9 mouse cellular contexts compared by ENCODE assay signal in the genomic region with DNA sequence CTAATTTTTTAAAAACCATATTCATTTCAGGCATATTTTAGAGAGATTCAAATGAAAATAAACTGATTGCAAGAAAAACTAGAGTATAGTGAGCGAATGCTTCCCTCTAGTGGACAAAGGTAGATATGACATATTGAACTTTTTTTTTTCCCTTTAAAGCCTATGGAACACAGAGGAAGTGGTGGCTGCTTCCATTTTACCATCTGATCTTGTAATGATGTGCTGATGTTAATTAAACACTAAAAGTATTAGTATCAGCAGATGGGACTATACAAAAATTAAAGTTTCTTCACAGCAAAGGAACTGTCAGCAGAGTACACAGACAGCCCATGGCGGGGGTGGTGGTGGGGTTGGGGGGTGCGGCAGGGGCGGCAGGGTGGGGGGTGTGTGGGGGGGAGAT. TPM values are rescaled to one million over a fixed set of nuclear protein-coding genes. Genes with fewer than 3 reads are reported as not detected.
A peak's percentile ranks its signal among the peaks of the same experiment; 100 is the strongest.
DNase-seq lines count a peak whose midpoint lies in the region; ATAC-seq and TF ChIP-seq lines count a peak whose summit lies in the region.
"Had no signal": no experiment of that assay in that cellular context is flagged by ENCODE, and none has a peak within 500 bp of the region (broad histone marks: within the 10 kb centered on the region; RNA-seq: fewer than 3 reads in every experiment).

No protein-coding gene starts in this region.

- peaks cover 3% of the 10 kb centered on the region; the same call in 1 of the 2 replicates for H3K27me3 ChIP-seq in intestine, postnatal 0 days (replicated peaks; ENCODE audit: control insufficient read depth, insufficient read depth, low read length)
- no peaks in the 10 kb centered on the region for H3K27me3 ChIP-seq in intestine, embryonic 16.5 days (replicated peaks; ENCODE audit: control insufficient read depth, insufficient read depth, low read length)
- H3K27me3 ChIP-seq in embryonic facial prominence, embryonic 11.5 days (ENCODE audit: control insufficient read depth, insufficient read depth, low read length) = no peaks in the 10 kb centered on the region
- no peaks in the 10 kb centered on the region for H3K27me3 ChIP-seq in midbrain, embryonic 13.5 days

- whole genome bisulfite sequencing in intestine, postnatal 0 days = 61% methylated on average over 4 of the region's 4 CpGs
- 60% methylated on average over 4 of the region's 4 CpGs for WGBS in intestine, embryonic 16.5 days
- 35% methylated on average over 4 of the region's 4 CpGs for WGBS in embryonic facial prominence, embryonic 11.5 days
- 54% methylated on average over 4 of the region's 4 CpGs for WGBS in midbrain, embryonic 13.5 days

- H3K9me3 ChIP-seq in intestine, postnatal 0 days (ENCODE audit: control insufficient read depth) = no peaks in the 10 kb centered on the region
- no peaks in the 10 kb centered on the region for H3K9me3 ChIP-seq in intestine, embryonic 16.5 days (ENCODE audit: control insufficient read depth, low read length)
- H3K9me3 ChIP-seq in ES-E14 (ENCODE audit: control insufficient read depth, insufficient read depth, low read depth, low read length) = no peaks in the 10 kb centered on the region
- H3K9me3 ChIP-seq in embryonic facial prominence, embryonic 11.5 days (replicated peaks; ENCODE audit: control insufficient read depth, low read length) = no peaks in the 10 kb centered on the region
- no peaks in the 10 kb centered on the region for H3K9me3 ChIP-seq in midbrain, embryonic 13.5 days

- in situ Hi-C loops in ES-E14 (cut with MboI; ENCODE audit: low sequenced_read_pairs in 2 of 2, unreplicated experiment in 2 of 2) = no loop called here

- no peak overlapping the region for H3K27ac ChIP-seq in intestine, postnatal 0 days (ENCODE audit: low read depth, low read length)
- no peak overlapping the region for H3K27ac ChIP-seq in intestine, embryonic 16.5 days (ENCODE audit: low read length)
- H3K27ac ChIP-seq in ES-E14 (ENCODE audit: insufficient read depth, low read depth, low read length, poor library complexity, severe bottlenecking) = no peak overlapping the region
- no peak overlapping the region for H3K27ac ChIP-seq in embryonic facial prominence, embryonic 11.5 days (replicated peaks; ENCODE audit: low read depth, low read length)
- H3K27ac ChIP-seq in midbrain, embryonic 13.5 days = no peak overlapping the region

- ATAC-seq in intestine, postnatal 0 days = no peak
- no peak for ATAC-seq in intestine, embryonic 16.5 days
- ATAC-seq in embryonic facial prominence, embryonic 11.5 days (replicated peaks; ENCODE audit: insufficient number of reproducible peaks, low FRiP score, low TSS enrichment, low read depth) = peak; percentile 16; the same call in 1 of the 2 replicates
- peak; percentile 64 for ATAC-seq in midbrain, embryonic 13.5 days

- peak; percentile 28 for DNase-seq in ES-E14 (ENCODE audit: low read depth, low spot score)
- peak; percentile 78 for DNase-seq in embryonic facial prominence, embryonic 11.5 days (ENCODE audit: low spot score)
- DNase-seq in left cerebral cortex, adult 9 months (ENCODE audit: low spot score in 2 of 2) = no peak
- no peak for DNase-seq in adrenal gland, postnatal 4 days (ENCODE audit: low spot score in 2 of 2)
- no peak for DNase-seq in testis, postnatal 10 days (ENCODE audit: low spot score)

- no peak overlapping the region for H3K9ac ChIP-seq in intestine, postnatal 0 days (ENCODE audit: low read depth, low read length)
- no peak overlapping the region for H3K9ac ChIP-seq in intestine, embryonic 16.5 days (ENCODE audit: low read depth, low read length)
- no peak overlapping the region for H3K9ac ChIP-seq in ES-E14 (ENCODE audit: insufficient read depth, low read depth, low read length, poor library complexity, severe bottlenecking)
- no peak overlapping the region for H3K9ac ChIP-seq in embryonic facial prominence, embryonic 11.5 days (replicated peaks; ENCODE audit: low read length)
- H3K9ac ChIP-seq in midbrain, embryonic 13.5 days (replicated peaks) = no peak overlapping the region

- no peak overlapping the region for H3K4me3 ChIP-seq in intestine, postnatal 0 days (ENCODE audit: low read depth, low read length)
- H3K4me3 ChIP-seq in intestine, embryonic 16.5 days (ENCODE audit: low read length) = no peak overlapping the region
- H3K4me3 ChIP-seq in ES-E14 (ENCODE audit: insufficient read depth in 1 of 2, low read depth in 1 of 2, low read length in 2 of 2, poor library complexity in 1 of 2, severe bottlenecking in 1 of 2) = no peak overlapping the region
- no peak overlapping the region for H3K4me3 ChIP-seq in embryonic facial prominence, embryonic 11.5 days (ENCODE audit: low read depth, low read length)
- no peak overlapping the region for H3K4me3 ChIP-seq in midbrain, embryonic 13.5 days (replicated peaks)

- H3K4me2 ChIP-seq in intestine, postnatal 0 days (replicated peaks; ENCODE audit: low read depth) = no peak overlapping the region
- H3K4me2 ChIP-seq in intestine, embryonic 16.5 days (ENCODE audit: low read depth, low read length) = no peak overlapping the region
- no peak overlapping the region for H3K4me2 ChIP-seq in embryonic facial prominence, embryonic 11.5 days (ENCODE audit: low read depth, low read length)
- H3K4me2 ChIP-seq in midbrain, embryonic 13.5 days (replicated peaks) = no peak overlapping the region

- H3K4me1 ChIP-seq in intestine, postnatal 0 days (replicated peaks; ENCODE audit: control insufficient read depth, insufficient read depth, low read length) = no peaks in the 10 kb centered on the region
- H3K4me1 ChIP-seq in intestine, embryonic 16.5 days (ENCODE audit: control insufficient read depth, insufficient read depth, low read length) = no peaks in the 10 kb centered on the region
- no peaks in the 10 kb centered on the region for H3K4me1 ChIP-seq in ES-E14 (ENCODE audit: control insufficient read depth in 2 of 2, insufficient read depth in 2 of 2, low read length in 2 of 2, poor library complexity in 1 of 2)
- no peaks in the 10 kb centered on the region for H3K4me1 ChIP-seq in embryonic facial prominence, embryonic 11.5 days (ENCODE audit: control insufficient read depth, insufficient read depth, low read length)
- 0 out of 2 replicates have a peak, but pooled peaks cover 3% of the 10 kb centered on the region for H3K4me1 ChIP-seq in midbrain, embryonic 13.5 days (replicated peaks)

- TF ChIP-seq CTCF in intestine, postnatal 0 days (IDR thresholded peaks at IDR 0.05; ENCODE audit: low read depth) = peak; percentile 72

- no peaks in the 10 kb centered on the region for H3K36me3 ChIP-seq in intestine, postnatal 0 days (ENCODE audit: control insufficient read depth, insufficient read depth)
- H3K36me3 ChIP-seq in intestine, embryonic 16.5 days (ENCODE audit: control insufficient read depth, insufficient read depth, low read length) = no peaks in the 10 kb centered on the region
- no peaks in the 10 kb centered on the region for H3K36me3 ChIP-seq in ES-E14 (ENCODE audit: control insufficient read depth, insufficient read depth, low read length, poor library complexity, severe bottlenecking)
- no peaks in the 10 kb centered on the region for H3K36me3 ChIP-seq in embryonic facial prominence, embryonic 11.5 days (replicated peaks; ENCODE audit: control insufficient read depth, insufficient read depth, low read depth, low read length)
- H3K36me3 ChIP-seq in midbrain, embryonic 13.5 days = no peaks in the 10 kb centered on the region

TF ChIP-seq in ES-E14, 5 proteins besides CTCF, POLR2A, EP300 and RAD21:
- TF ChIP-seq HCFC1 (IDR thresholded peaks at IDR 0.05; ENCODE audit: borderline replicate concordance, insufficient read depth, low read length) = no peak
- TF ChIP-seq MAFK (IDR thresholded peaks at IDR 0.05; ENCODE audit: insufficient read depth, low read depth, low read length) = no peak
- TF ChIP-seq ZC3H11A (IDR thresholded peaks at IDR 0.05; ENCODE audit: borderline replicate concordance, low read depth, low read length) = peak; percentile 57; the same call in 1 of the 2 replicates
- no peak for TF ChIP-seq CHD2 (IDR thresholded peaks at IDR 0.05; ENCODE audit: low read depth, low read length)
- peak; percentile 91 for TF ChIP-seq ZNF384 (IDR thresholded peaks at IDR 0.05; ENCODE audit: low read depth, low read length)

RNA-seq across cellular contexts. Expression of a gene that starts 48.3 kb away (rescaled TPM):
- 7.0 and 18.2 TPM in 2 replicates for polyA plus RNA-seq in intestine, postnatal 0 days (2015; fragmentation: Nextera tagmentation; extraction: Ambion mirVana)
- polyA plus RNA-seq in intestine, embryonic 16.5 days (2015; fragmentation: Nextera tagmentation; extraction: Ambion mirVana) = 6.5 and 8.0 TPM in 2 replicates
- total RNA-seq in ES-E14 (2012; rRNA removed) = not detected in 2 replicates
- 0.86 and 1.1 TPM in 2 replicates for polyA plus RNA-seq in embryonic facial prominence, embryonic 11.5 days (2014; fragmentation: Nextera tagmentation; extraction: Ambion mirVana)
- polyA plus RNA-seq in midbrain, embryonic 13.5 days (2015; fragmentation: Nextera tagmentation; extraction: Ambion mirVana) = 0.19 and 0.26 TPM in 2 replicates
- not detected for total RNA-seq in adrenal gland, postnatal 4 days (2021)
- total RNA-seq: neutrophil, adult 5-6 weeks had no signal

Comparison
In these comparisons a context has a peak if more than half of its experiments do, and no peak if none do; other contexts are left out.
1. ATAC-seq: peak in embryonic facial prominence, embryonic 11.5 days (single experiment) and midbrain, embryonic 13.5 days (single experiment); none in intestine, postnatal 0 days (single experiment) and intestine, embryonic 16.5 days (single experiment).
2. DNase-seq: peak in ES-E14 (single experiment) and embryonic facial prominence, embryonic 11.5 days (single experiment); none in left cerebral cortex, adult 9 months (0 of 2), adrenal gland, postnatal 4 days (0 of 2) and testis, postnatal 10 days (single experiment).